Mouse (Mus musculus): ENCODE data around the gene Coro2a.
"Not testable (repeated sequence)": the region's sequence is repeated elsewhere in the genome, so short reads cannot be mapped to it uniquely, and the experiment has no call there.

Coro2a gene

DNA sequence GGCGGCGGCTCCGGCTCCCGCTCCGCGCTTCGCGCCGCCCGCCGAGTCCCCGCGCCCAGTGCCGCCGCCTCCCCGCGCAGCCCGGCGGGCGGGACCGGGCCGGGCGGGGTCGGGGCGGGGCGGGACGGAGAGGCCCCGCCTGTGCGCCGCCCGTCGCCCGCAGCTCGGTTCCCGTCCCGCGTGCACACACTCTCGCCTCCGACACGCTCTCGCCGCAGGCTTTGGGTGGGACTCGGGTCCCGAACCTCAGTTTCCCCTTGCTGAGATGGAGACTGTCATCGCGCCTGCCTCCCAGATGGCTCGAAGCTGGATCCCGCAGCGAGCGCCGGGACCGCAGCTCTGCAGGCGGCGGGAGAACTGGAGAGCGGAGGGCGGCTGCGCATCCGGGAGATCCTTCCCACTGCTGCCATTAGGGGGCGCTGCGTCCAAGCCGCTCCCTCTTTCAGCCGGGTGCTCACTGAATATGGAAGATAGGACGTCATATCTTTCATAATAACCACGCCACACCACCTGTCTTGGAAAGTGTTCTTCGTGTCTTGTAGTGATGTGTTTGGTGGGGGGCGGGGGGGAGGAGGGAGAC lies at the start of gene Coro2a:
Gene Coro2a, minus strand, starts transcription at position 359 of the 580 bp plus-strand sequence.
- DNase-seq: peak; percentile 94 to 97

DNA sequence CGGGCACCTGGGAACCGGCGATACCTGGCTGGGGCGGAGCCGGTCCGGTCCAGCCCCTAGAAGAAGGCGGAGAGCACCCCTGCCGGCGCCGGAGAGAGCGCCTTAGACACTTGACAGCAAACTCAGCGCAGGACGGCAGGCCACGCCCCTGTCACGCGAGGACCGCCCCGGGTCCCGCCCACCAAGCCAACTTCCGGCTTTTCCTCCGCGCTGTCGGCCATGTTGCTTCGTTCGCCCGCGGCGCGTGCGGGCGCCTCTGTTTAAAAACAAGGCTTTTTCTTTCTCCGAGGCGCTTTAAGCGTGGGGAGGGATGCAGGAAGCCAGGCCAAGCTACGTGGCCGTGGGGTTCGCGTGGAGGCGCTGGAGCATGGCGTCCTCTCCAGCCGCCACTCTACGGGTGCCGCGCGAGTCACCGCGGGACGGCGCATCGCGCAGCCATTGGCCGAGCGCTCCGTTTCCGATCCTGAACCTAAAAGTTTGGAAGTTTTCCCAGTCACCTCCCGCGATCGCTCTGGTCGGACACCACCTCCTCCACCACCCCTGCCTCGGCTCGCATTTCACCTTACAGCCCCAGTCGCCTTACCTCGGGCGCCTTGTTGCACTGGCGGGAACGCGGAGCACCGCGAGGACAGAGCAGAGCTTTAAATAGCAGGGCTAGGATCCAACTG lies 48.2 kb upstream of the Coro2a start, which contains the start of gene Tbc1d2:
Gene Tbc1d2, minus strand, starts transcription at position 124 of the 668 bp plus-strand sequence.
- DNase-seq: peak; percentile 97

DNA sequence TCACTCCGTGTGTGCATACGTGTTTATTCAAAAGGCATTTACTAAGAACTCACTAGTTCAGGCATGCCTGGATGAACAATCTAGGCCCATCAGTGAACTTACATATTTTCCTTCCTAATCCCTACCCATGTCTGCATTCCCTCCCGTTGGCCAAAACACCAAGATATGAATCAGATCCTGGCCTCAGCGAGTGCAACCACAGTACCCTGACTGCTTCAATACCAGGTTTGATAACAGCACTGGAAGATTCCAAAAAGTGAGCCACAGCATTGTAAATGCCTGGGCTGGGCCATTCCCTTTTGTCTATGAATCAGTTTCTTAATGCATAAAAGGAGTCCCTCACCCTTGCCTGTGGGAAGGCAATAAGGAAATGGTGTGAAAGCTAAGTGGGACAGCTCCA lies 47.2 kb upstream of the Coro2a start:
- DNase-seq: no peak

- DNase-seq: no peak
These were observed 41.7 kb upstream of the Coro2a start for GRCm38 (mm10) chr4:46643676-46644112.

- no peak for DNase-seq
These were observed 41.1 kb upstream of the Coro2a start for GRCm38 (mm10) chr4:46642924-46643675.

DNA sequence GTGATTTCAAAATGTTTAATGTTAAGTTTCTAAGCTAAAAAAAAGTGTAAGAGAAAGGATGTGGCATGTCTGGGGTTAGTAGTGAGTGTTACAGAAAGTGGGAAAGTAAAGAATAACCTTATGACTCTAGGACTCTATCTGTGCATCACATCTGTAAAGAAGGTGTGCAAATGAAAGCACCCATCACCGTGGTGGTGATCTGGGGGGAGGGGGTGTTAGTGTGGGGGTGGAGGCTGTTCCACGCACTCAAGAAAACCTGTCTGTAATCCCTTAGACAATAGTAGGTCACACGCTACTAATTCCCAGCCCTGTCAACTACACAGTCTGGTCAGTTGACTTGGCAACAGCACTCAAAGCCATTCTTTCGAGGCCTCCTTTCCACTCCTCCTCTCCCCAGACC lies 39.3 kb upstream of the Coro2a start:
- no peak for DNase-seq

- no peak for DNase-seq
These were observed 37.9 kb upstream of the Coro2a start for GRCm38 (mm10) chr4:46639866-46640265.

DNA sequence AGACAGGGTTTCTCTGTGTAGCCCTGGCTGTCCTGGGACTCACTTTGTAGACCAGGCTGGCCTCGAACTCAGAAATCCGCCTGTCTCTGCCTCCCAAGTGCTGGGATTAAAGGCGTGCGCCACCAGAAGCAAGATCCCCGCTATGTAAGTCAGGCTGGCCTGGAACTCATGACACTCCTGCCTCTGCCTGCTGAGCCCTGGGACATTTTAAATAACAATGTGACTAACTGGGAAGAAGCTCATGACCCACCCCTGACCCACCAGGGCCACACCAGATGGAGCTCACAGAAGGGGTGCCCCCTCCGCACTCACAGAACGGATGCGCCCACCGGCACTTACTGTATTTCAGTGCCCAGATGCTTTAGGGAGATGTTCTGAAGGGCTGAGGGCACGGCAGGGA lies 35.2 kb upstream of the Coro2a start:
- DNase-seq: not testable (repeated sequence)

- no peak for DNase-seq
These were observed 33.9 kb upstream of the Coro2a start for GRCm38 (mm10) chr4:46635702-46636430.

- DNase-seq: no peak
These were observed 32.9 kb upstream of the Coro2a start for GRCm38 (mm10) chr4:46634881-46635280.

DNA sequence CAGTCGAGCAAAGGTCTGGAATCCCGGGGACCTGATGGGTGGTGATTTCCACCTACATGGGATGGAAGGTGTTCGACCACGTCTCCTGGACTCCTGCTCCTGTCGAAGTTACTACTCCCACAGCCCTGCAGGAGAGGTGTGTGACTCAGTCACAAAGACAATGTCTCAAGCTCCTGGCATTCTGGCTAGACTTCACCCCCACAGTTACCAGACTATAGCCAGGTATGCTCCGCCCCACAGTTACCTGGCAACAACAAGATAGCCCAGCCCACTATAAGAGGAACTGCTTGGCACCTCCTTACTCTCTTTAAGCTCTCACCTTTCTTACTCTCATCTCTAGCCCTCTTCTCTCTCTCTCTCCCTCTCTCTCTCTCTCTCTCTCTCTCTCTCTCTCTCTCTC lies 31.6 kb upstream of the Coro2a start:
- DNase-seq: not testable (repeated sequence)

DNA sequence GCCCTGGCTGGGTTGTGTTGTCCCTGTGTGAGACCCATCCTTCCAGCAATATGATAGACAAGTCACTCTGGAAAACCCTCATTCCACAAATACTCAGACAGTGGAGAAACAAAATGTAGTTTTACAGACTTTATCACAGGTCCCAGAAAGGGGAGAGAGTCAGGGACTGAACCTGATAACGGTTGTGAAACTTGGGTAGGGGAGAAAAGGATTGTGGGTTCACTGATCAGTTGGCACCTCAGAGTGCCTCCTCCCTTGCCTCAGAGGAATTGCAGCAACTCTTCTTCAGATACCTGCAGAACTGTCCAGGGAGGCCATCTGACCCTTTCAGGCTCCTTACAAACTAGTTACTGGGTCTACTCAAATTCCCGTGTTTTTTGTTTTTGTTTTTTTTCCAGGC lies 30.5 kb upstream of the Coro2a start:
- no peak for DNase-seq

DNA sequence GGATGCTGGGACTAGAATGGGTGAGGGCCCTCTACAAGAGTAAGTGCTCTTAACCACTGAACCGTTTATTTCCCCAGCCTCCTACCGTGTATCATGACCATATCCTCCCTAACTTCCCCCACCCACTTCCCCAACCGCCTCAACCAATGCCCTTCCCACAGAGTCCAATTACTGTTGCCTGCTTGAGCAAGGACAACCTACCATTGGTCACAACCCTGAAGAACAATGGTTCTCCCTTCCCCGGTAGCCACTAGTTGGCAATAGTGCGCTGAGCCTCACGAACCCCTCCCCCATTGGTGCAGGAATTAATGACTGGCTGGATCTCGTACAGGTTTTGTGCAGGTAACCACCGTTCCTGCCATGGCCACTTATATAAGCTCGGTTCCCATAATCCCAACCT lies 28.4 kb upstream of the Coro2a start:
- DNase-seq: peak; percentile 46 to 58

DNA sequence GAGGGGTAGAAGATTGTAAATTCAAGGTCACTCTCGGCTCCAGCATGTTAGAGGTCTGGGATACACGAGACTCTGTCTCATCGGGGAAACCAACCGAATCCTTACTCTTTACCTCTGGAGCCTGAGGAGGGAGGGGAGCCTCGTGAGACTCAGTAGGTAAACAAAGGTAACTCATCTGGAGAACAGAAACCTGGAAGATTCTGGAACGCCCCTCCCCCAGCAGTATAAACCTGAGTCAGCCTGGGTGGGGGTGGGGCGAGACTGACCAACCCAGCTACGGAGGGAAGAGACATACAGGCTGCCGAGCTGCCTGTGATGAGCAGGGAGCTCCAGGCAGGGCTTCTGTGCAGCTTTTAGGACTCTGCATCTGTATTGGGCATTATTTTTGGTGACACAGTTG lies 26.9 kb upstream of the Coro2a start:
- DNase-seq: peak in 1 of 2 experiments; percentile 8

DNA sequence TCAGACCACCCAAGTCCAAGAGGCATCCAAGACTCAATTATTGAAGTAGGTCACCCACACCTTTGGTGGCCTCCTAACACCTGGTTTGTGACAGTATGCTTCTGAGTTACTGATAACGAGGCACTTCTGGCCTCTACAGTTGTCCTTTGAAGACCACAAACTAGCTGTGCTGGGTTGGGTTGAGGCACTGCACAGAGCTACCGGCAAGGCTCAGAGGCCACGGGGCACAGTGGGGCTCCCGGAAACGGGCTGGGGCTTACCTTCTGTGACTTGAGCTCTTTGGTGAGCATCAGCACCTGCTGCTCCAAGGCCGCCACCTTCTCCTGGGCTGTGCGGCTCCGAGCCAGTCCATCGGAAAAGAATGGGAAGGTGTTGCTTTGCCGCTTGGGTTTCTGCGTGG lies 26.1 kb upstream of the Coro2a start:
- DNase-seq: peak in 1 of 2 experiments; percentile 10

DNA sequence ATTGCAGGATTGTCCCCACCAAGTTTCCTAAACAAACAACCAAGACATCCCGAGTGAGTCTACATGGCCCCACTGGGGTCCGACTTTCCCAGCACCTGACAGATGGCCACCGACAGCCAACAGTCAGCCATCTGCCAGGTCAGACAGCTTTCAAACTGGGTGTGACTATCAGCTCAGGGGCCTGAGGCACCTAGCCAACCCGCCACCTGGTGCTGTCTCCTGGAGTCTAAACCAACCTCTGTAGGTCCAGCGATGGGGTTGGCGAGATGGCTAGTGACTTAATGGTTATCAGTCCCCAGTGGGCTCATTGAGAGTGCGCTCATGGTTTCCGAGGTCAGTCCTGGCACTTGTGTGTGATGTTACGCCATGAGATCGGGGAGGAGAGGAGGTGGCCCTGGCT lies 23.1 kb upstream of the Coro2a start:
- DNase-seq: peak; percentile 90 to 96

DNA sequence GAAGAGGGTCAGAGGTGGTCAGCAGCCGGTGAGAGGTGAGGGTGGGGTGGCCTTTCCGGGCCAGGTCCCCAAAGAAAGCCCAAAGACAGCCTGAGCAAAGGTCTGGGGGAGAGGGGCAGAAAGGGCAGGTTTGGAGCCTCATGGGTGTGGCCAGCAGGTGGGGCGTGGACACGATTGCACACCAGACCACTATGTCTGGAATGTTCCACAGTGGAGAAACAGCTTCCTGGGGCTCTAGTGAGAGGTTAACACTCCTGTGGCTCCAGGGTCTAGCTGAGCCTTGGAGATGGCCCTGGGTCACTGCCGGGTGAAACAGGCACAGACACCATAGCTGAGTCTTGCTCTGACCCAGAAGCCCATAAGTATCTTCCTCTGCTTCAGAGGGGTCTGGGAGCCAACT lies 21.0 kb upstream of the Coro2a start:
- no peak for DNase-seq

DNA sequence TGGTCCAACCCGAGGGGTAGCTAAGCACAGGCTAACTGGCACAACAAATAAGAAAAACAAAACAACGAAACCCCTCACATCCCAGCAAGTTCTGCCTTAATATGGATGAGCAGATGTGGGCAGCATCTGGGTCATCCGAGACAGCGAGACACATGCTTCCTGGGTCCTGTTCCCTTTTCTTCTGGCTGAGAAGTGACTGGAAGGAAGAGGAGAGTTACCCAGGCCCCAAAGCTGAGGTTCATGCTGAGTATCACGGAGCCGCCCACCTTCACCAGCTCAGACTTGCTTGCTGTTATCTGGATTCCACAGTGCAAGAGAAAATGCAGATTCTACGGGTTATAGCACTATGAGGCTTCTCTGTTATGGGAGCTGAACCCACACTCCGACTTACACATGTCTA lies 18.9 kb upstream of the Coro2a start:
- no peak for DNase-seq

GRCm38 (mm10) chr4:46620330-46620729 lies 18.3 kb upstream of the Coro2a start:
- peak; percentile 64 to 79 for DNase-seq

- peak in 1 of 2 experiments; percentile 41 for DNase-seq
These were observed 16.3 kb upstream of the Coro2a start for GRCm38 (mm10) chr4:46618196-46618817.

DNA sequence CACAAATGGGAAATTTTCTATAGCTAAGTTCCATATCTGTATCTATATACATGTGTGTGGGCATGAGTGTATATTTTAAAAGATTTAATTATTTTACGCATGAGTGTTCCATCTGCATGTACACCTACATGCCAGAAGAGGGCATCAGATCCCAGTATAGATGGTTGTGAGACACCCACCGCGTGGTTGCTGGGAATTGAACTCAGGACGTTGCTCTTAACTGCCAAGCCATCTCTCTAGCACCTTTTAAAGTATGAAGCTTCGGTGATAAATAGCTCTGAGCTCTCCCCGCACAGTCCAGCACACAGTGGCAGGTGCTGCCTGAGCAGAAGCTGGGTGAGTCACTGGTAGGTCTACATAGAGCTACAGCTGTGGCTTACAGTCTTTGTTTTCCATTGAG lies 15.4 kb upstream of the Coro2a start:
- DNase-seq: no peak

- no peak for DNase-seq
These were observed 12.6 kb upstream of the Coro2a start for GRCm38 (mm10) chr4:46614641-46615040.

DNA sequence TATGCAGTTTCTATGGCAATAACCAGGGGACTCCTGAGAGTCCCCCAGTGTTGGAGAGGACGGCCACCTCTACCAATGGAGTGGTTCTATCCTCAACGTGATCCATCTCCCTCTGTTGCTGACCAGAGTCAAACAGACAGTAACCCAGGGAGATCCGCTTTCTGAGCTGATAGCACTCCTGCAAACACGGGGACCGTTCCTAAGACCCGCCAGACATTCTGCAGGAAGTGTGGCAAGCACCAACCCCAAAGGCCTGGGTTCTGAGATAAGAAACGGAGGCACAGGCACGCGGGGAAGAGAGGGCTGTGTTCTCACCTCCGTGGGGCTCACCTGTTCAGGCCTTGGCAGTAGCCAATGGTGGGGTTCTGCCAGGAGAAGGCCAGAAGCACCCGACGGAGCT lies 11.6 kb upstream of the Coro2a start:
- no peak for DNase-seq

Data from cerebellum, postnatal 10 days (tissue).